Mouse (Mus musculus) C2C12 (cell line): ENCODE results near the gene Ift81. TPM values are rescaled to one million over a fixed set of nuclear protein-coding genes. Genes with fewer than 3 reads are reported as not detected.

Experiments used
- H3K27me3 ChIP-seq: one replicate; pipeline ENCODE4 v1.6.1; 2011; ENCODE audit not compliant: control insufficient read depth, insufficient read depth, insufficient read length
- H3K36me3 ChIP-seq: one replicate; pipeline ENCODE4 v1.6.1; 2011; ENCODE audit not compliant: control insufficient read depth, insufficient read depth
- H3K4me3 ChIP-seq: one replicate; pipeline ENCODE4 v1.5.1; 2011; ENCODE audit warnings: mild to moderate bottlenecking, control low read depth; ENCODE audit not compliant: poor library complexity, insufficient read depth, severe bottlenecking
- H3K79me2 ChIP-seq: one replicate; pipeline ENCODE4 v1.6.1; 2011; ENCODE audit not compliant: control insufficient read depth, insufficient read depth
- H3K79me3 ChIP-seq: one replicate; pipeline ENCODE4 v1.6.1; 2011; ENCODE audit warnings: low read depth, control low read depth
- H3ac ChIP-seq: one replicate; pipeline ENCODE3; 2011; ENCODE audit warnings: low read depth; ENCODE audit not compliant: control insufficient read depth, insufficient read length
- CEBPB ChIP-seq: IDR thresholded peaks from one replicate; pipeline ENCODE4 v1.6.1; 2011; ENCODE audit warnings: low read depth, mild to moderate bottlenecking, control low read depth, moderate library complexity
- CTCF ChIP-seq: IDR thresholded peaks from one replicate; pipeline ENCODE4 v1.5.1; 2011; ENCODE audit not compliant: control insufficient read depth, insufficient read depth, insufficient read length
- FOSL1 ChIP-seq: IDR thresholded peaks from one replicate; pipeline ENCODE4 v1.8.0; 2011; ENCODE audit warnings: mild to moderate bottlenecking, low read length; ENCODE audit not compliant: poor library complexity, insufficient read depth, severe bottlenecking
- MAX ChIP-seq: IDR thresholded peaks from one replicate; pipeline ENCODE4 v1.6.1; 2011; ENCODE audit warnings: mild to moderate bottlenecking, control low read depth
- MYOD1 ChIP-seq: IDR thresholded peaks from one replicate; pipeline ENCODE4 v1.6.1; 2011; ENCODE audit warnings: low read depth; ENCODE audit not compliant: control insufficient read depth, insufficient read length
- MYOG ChIP-seq: IDR thresholded peaks from one replicate; pipeline ENCODE4 v1.6.1; 2011; ENCODE audit not compliant: control insufficient read depth, insufficient read length; ENCODE audit errors: extremely low read depth
- USF1 ChIP-seq: IDR thresholded peaks from one replicate; pipeline ENCODE4 v1.6.1; 2011; ENCODE audit warnings: low read depth, mild to moderate bottlenecking, control low read depth, moderate library complexity
- polyA plus RNA-seq: library from polyadenylated mRNA; unstranded; fragments of >200 nt; fragmentation: generic; extraction: Trizol; gene quantifications from one replicate; pipeline ENCODE4 v1.2.1, GENCODE M21; 2012; ENCODE audit warnings: missing spikeins

Ift81 gene
- polyA plus RNA-seq, 1 experiment, result 3.5 TPM

DNA sequence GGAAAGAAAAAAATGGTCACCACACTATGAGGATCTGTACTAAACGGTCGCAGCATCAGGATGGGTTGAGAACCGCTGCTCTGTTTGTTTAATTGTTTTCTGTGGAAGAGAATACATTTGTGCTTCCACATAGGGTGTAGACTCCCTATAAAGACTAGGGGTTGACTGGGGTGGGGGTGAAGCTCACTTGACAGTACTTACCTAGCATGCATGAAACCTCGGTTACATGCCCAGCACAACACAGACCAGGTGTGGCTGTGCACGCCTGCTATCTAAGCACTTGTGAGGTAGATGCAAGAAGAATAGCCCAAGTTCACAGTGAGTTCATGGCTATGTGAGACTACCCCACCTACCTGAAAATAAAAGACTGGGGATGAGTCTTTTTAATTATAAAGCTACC is 76.7 kb downstream of the Ift81 start:
- Histone ChIP-seq H3K4me3 (no peak overlapping the region), H3K79me3 (no peaks in the 10 kb centered on the region), H3K79me2 (no peaks in the 10 kb centered on the region), H3K36me3 (no peaks in the 10 kb centered on the region), H3K27me3 (no peaks in the 10 kb centered on the region), H3ac (no peak overlapping the region)
- TF ChIP-seq CEBPB (no peak), MYOD1 (no peak), FOSL1 (no peak), MAX (no peak), CTCF (no peak), USF1 (no peak), MYOG (no peak)

DNA sequence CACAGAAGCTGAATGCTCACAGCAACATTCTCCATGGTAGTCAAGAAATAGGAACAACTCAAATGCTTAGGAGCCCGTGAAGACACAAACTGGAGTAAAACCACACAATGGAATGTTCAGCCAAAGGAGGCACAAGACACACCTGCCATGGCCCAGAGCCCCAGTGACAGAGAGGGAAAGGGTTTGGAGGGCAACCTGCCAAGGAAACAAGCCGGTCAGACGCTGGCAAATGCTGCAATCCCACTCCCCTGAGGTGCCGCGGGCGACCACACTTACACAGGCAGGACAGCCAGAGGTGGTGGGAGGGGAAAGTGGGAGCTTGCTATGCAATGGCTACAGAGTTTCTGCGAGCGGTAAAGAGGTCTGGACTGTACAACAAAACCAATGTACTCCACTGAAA is 80.4 kb downstream of the Ift81 start:
- Histone ChIP-seq H3ac (no peak overlapping the region), H3K79me2 (no peaks in the 10 kb centered on the region), H3K27me3 (no peaks in the 10 kb centered on the region), H3K4me3 (no peak overlapping the region), H3K79me3 (no peaks in the 10 kb centered on the region), H3K36me3 (no peaks in the 10 kb centered on the region)
- TF ChIP-seq MYOD1 (no peak), FOSL1 (no peak), MYOG (no peak), CEBPB (no peak), MAX (no peak), USF1 (no peak), CTCF (no peak)

DNA sequence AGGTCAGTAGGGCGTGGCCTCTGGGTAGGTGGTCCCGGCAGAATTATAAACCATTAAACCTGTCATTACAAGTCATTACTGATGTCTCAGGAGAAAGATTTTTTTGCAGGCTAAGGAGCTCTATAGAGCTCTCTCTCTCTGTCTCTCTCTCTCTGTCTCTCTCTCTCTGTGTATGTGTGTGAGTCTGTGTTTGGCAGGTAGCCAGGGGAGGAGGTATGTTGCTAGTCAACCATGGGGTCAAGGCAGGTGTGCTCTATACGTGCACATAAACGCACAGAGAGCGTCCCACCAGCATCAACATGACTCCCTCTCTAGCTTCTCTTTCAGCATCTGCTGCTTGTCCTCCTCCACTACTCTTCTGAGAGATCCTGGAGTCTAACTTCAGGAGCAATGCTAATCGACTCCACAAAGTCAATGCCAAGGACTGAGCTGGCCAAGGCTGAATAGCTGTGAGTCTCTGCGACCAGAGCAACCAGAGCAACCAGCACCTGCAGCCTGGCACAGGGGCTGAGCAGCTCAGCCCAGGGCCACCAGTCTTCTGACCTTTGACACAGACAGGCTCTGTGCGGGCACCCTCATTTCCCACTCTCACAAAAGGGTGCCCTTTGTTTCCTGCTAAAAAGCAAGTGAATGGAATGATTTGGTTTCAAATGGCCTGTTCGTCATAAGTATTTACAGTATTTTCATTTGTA is 84.3 kb downstream of the Ift81 start:
- TF ChIP-seq CTCF, result no peak
- TF ChIP-seq MAX, result no peak
- TF ChIP-seq CEBPB, result no peak
- no peak for TF ChIP-seq MYOD1
- TF ChIP-seq USF1, result no peak
- TF ChIP-seq MYOG, result no peak
- no peak for TF ChIP-seq FOSL1
- H3K36me3 ChIP-seq, result no peaks in the 10 kb centered on the region
- no peaks in the 10 kb centered on the region for H3K79me2 ChIP-seq
- H3ac ChIP-seq, result no peak overlapping the region
- H3K27me3 ChIP-seq, result no peaks in the 10 kb centered on the region
- H3K4me3 ChIP-seq, result no peak overlapping the region
- no peaks in the 10 kb centered on the region for H3K79me3 ChIP-seq

DNA sequence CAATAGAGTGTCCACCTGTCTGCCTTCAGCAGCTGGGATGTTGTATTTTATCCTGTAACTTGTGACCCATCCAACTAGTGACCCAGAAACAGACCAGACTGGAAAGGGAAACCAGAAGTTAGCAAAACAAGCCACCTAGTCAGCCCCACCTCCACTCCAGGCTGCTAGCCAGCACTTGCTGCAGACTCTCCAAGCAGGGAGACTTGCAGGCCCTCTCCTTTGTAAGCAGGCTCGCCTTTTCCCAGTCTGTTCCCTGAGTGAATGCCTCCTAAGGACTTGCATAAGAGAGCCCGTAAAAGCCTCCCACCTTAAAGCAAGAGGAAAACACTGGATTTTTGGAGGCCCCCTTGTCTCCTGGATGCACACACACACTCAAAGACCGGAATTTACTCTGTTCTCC is 85.0 kb downstream of the Ift81 start:
- Histone ChIP-seq H3ac (no peak overlapping the region), H3K79me2 (no peaks in the 10 kb centered on the region), H3K36me3 (no peaks in the 10 kb centered on the region), H3K4me3 (no peak overlapping the region), H3K27me3 (no peaks in the 10 kb centered on the region), H3K79me3 (no peaks in the 10 kb centered on the region)
- no peak for TF ChIP-seq FOSL1
- no peak for TF ChIP-seq MYOD1
- no peak for TF ChIP-seq MYOG
- TF ChIP-seq CTCF, result no peak
- no peak for TF ChIP-seq MAX
- TF ChIP-seq USF1, result no peak
- TF ChIP-seq CEBPB, result no peak

DNA sequence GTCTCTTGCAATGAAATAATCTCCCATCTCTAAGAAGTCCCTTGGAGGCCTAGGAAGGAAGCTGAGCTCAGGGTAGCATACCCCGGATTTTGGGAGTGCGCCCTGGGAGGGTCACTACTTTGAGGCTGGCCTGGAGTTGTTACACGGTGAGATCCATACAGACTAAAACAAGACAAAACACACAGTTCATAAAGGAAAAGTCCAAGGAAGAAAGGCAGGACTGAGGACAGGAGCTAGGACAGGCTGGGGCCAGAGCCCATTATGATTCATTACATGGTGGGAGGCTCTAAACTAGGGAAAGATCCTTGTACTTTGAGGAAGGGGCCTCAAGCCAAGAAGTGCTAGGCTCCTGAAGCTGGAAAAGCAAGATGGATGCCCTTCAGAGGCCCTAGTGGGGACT is 85.7 kb downstream of the Ift81 start:
- Histone ChIP-seq H3K27me3 (no peaks in the 10 kb centered on the region), H3K36me3 (no peaks in the 10 kb centered on the region), H3K79me3 (no peaks in the 10 kb centered on the region), H3K79me2 (no peaks in the 10 kb centered on the region), H3ac (no peak overlapping the region), H3K4me3 (no peak overlapping the region)
- TF ChIP-seq CTCF (no peak), MAX (no peak), MYOG (no peak), FOSL1 (no peak), MYOD1 (no peak), CEBPB (no peak), USF1 (no peak)

DNA sequence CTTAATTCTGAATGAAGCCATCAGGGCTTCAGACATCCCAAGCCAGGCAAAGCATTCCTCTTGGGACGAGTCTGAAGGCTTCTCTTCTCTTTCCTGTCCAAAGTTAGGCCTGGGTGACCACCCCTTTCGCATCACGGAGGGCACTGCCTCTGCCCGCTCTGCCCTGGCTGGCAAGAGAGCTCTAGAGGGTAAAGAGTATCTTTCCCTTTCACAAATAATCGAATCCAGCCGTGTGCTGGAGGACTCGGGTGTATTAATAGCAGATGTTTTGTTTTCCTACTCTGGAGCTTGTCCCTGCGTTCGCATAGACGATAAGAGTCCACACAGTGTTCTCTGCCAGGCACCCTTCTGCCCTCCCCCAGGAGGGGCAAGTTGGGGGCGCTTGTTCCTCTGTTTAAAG is 86.6 kb downstream of the Ift81 start:
- Histone ChIP-seq H3K27me3 (no peaks in the 10 kb centered on the region), H3ac (no peak overlapping the region), H3K79me3 (no peaks in the 10 kb centered on the region), H3K36me3 (no peaks in the 10 kb centered on the region), H3K79me2 (no peaks in the 10 kb centered on the region), H3K4me3 (no peak overlapping the region)
- TF ChIP-seq MYOG, result no peak
- no peak for TF ChIP-seq CEBPB
- no peak for TF ChIP-seq USF1
- TF ChIP-seq CTCF, result no peak
- TF ChIP-seq MYOD1, result no peak
- no peak for TF ChIP-seq FOSL1
- no peak for TF ChIP-seq MAX
